8 mouse cellular contexts compared by ENCODE assay signal in the genomic region with DNA sequence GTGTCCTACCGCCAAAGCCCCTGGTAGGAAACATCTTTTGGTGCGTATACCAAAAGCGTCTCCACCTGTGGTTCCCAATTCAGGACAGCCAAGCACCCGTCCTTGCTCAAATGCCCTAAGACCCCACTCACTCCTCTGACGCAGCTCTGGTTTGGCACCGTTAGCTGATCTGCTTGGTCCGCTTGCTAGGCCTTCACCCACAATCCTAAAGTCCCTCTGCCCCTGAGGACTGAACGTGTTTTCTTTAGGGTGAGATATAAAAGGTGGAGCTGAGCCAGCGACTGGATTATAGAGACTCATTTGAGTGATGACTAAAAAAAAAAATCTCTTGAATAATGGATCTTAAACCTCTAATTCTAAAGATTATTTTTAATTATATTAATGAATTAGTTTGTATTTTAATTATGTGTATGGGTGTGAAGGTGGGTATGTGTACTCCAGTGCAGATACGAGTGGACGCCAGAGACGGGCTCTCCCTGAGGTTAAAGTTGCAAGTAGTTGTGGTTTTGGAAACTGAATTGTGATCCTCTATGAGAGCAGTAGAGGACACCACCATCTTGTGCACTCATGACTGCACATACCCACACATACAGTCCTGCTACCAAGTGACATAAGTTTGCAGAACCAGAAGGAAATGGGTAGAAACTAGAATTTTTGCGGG. TPM values are rescaled to one million over a fixed set of nuclear protein-coding genes. Genes with fewer than 3 reads are reported as not detected.
DNase-seq lines count a peak whose midpoint lies in the region; ATAC-seq and TF ChIP-seq lines count a peak whose summit lies in the region.

No protein-coding gene starts in this region.

- ATAC-seq in heart, embryonic 13.5 days (ENCODE audit: extremely low read depth, insufficient number of reproducible peaks, low FRiP score, low TSS enrichment), result no peak
- peak; percentile 5; the same call in 1 of the 2 replicates for ATAC-seq in forebrain, embryonic 12.5 days (ENCODE audit: low FRiP score)
- no peak for ATAC-seq in liver, embryonic 15.5 days (ENCODE audit: insufficient read depth)

- TF ChIP-seq EP300 in ES-Bruce4 (IDR thresholded peaks at IDR 0.05; ENCODE audit: insufficient read depth, low read depth, low read length), result no peak

- DNase-seq in heart, postnatal 10 days, result no peak
- DNase-seq in urinary bladder, adult 2 months (ENCODE audit: low spot score), result no peak
- DNase-seq in Muller cell, postnatal 12 days (ENCODE audit: inconsistent ontology term), result no peak
- no peak for DNase-seq in layer of hippocampus, adult 9-10 months (ENCODE audit: low spot score)

- peak overlapping the region; percentile 90 for H3K9ac ChIP-seq in heart, embryonic 13.5 days
- peak overlapping the region; percentile 45 for H3K9ac ChIP-seq in ES-Bruce4 (ENCODE audit: low read depth, poor library complexity, severe bottlenecking)
- H3K9ac ChIP-seq in forebrain, embryonic 12.5 days, result peak overlapping the region; percentile 83
- peak overlapping the region; percentile 93 for H3K9ac ChIP-seq in liver, embryonic 15.5 days

- H3K36me3 ChIP-seq in heart, embryonic 13.5 days, result peaks cover 8% of the 10 kb centered on the region; the same call in 1 of the 2 replicates
- H3K36me3 ChIP-seq in ES-Bruce4 (ENCODE audit: control insufficient read depth, insufficient read depth, low read length, poor library complexity, severe bottlenecking), result no peaks in the 10 kb centered on the region
- H3K36me3 ChIP-seq in forebrain, embryonic 12.5 days (replicated peaks), result peaks cover 10% of the 10 kb centered on the region
- no peaks in the 10 kb centered on the region for H3K36me3 ChIP-seq in liver, embryonic 15.5 days (replicated peaks)

- intact Hi-C loops in heart, postnatal 10 days (cut with DNase I), result no loop called here

- 22% methylated on average over 13 of the region's 13 CpGs for WGBS in heart, embryonic 13.5 days
- 25% methylated on average over 13 of the region's 13 CpGs for WGBS in forebrain, embryonic 12.5 days
- WGBS in liver, embryonic 15.5 days (ENCODE audit: insufficient replicate concordance), result 13% methylated on average over 13 of the region's 13 CpGs

- no peak for TF ChIP-seq POLR2A in ES-Bruce4 (IDR thresholded peaks at IDR 0.05; ENCODE audit: insufficient read depth, low read length)

- peak overlapping the region; percentile 86 for H3K4me2 ChIP-seq in heart, embryonic 13.5 days
- peak overlapping the region; percentile 85 for H3K4me2 ChIP-seq in forebrain, embryonic 12.5 days
- peak overlapping the region; percentile 85 for H3K4me2 ChIP-seq in liver, embryonic 15.5 days

- peaks cover 24% of the 10 kb centered on the region for H3K4me1 ChIP-seq in heart, embryonic 13.5 days
- H3K4me1 ChIP-seq in ES-Bruce4 (ENCODE audit: control insufficient read depth, insufficient read depth, low read length), result no peaks in the 10 kb centered on the region
- peaks cover 21% of the 10 kb centered on the region for H3K4me1 ChIP-seq in forebrain, embryonic 12.5 days
- peaks cover 24% of the 10 kb centered on the region for H3K4me1 ChIP-seq in liver, embryonic 15.5 days (replicated peaks)

- peak overlapping the region; percentile 82 for H3K4me3 ChIP-seq in heart, embryonic 13.5 days
- H3K4me3 ChIP-seq in ES-Bruce4 (ENCODE audit: low read depth, low read length), result peak overlapping the region; percentile 63
- peak overlapping the region; percentile 93 for H3K4me3 ChIP-seq in forebrain, embryonic 12.5 days (replicated peaks)
- H3K4me3 ChIP-seq in liver, embryonic 15.5 days (replicated peaks), result peak overlapping the region; percentile 91

- no peaks in the 10 kb centered on the region for H3K9me3 ChIP-seq in heart, embryonic 13.5 days
- H3K9me3 ChIP-seq in ES-Bruce4 (replicated peaks; ENCODE audit: control insufficient read depth, insufficient read depth, low read length, poor library complexity, severe bottlenecking), result no peaks in the 10 kb centered on the region
- H3K9me3 ChIP-seq in forebrain, embryonic 12.5 days, result no peaks in the 10 kb centered on the region
- no peaks in the 10 kb centered on the region for H3K9me3 ChIP-seq in liver, embryonic 15.5 days (replicated peaks)

- no peak for TF ChIP-seq CTCF in ES-Bruce4 (IDR thresholded peaks at IDR 0.05; ENCODE audit: low read depth, low read length)

- H3K27ac ChIP-seq in heart, embryonic 13.5 days (replicated peaks), result peak overlapping the region; percentile 75
- H3K27ac ChIP-seq in ES-Bruce4 (ENCODE audit: insufficient read depth, low read length), result no peak overlapping the region
- peak overlapping the region; percentile 85 for H3K27ac ChIP-seq in forebrain, embryonic 12.5 days
- peak overlapping the region; percentile 94 for H3K27ac ChIP-seq in liver, embryonic 15.5 days (replicated peaks)

- H3K27me3 ChIP-seq in heart, embryonic 13.5 days (replicated peaks), result no peaks in the 10 kb centered on the region
- H3K27me3 ChIP-seq in ES-Bruce4 (ENCODE audit: control insufficient read depth, insufficient read depth, low read length, poor library complexity, severe bottlenecking), result no peaks in the 10 kb centered on the region
- no peaks in the 10 kb centered on the region for H3K27me3 ChIP-seq in forebrain, embryonic 12.5 days
- H3K27me3 ChIP-seq in liver, embryonic 15.5 days, result no peaks in the 10 kb centered on the region

RNA-seq across cellular contexts. Expression of gene Anks3, which starts 0.9 kb away (rescaled TPM):
- polyA plus RNA-seq in heart, embryonic 13.5 days (2015; fragmentation: Nextera tagmentation; extraction: Ambion mirVana), result 31.8 and 32.3 TPM in 2 replicates
- total RNA-seq in heart, postnatal 10 days (2021), result 10 to 100 TPM; 19.7 to 20.8 TPM
- 22.4 and 28.4 TPM in 2 replicates for polyA plus RNA-seq in ES-Bruce4 (2011; ENCODE audit: insufficient read depth, insufficient read length, low read depth, missing spikeins)
- 53.3 and 58.4 TPM in 2 replicates for polyA plus RNA-seq in forebrain, embryonic 12.5 days (2016; fragmentation: Nextera tagmentation; extraction: Ambion mirVana)
- polyA plus RNA-seq in liver, embryonic 15.5 days (2015; fragmentation: Nextera tagmentation; extraction: Ambion mirVana), result 14.8 and 18.5 TPM in 2 replicates
- polyA plus RNA-seq in urinary bladder, adult 2 months (2012; rRNA removed), result 56.9 and 77.5 TPM in 2 replicates

RNA-seq across cellular contexts. Expression of gene Nudt16l1, which starts 26.3 kb away (rescaled TPM):
- 105 and 113 TPM in 2 replicates for polyA plus RNA-seq in heart, embryonic 13.5 days (2015; fragmentation: Nextera tagmentation; extraction: Ambion mirVana)
- total RNA-seq in heart, postnatal 10 days (2021), result 10 to 100 TPM; 40.5 to 43.9 TPM
- 37.8 and 41.0 TPM in 2 replicates for polyA plus RNA-seq in ES-Bruce4 (2011; ENCODE audit: insufficient read depth, insufficient read length, low read depth, missing spikeins)
- 124 and 125 TPM in 2 replicates for polyA plus RNA-seq in forebrain, embryonic 12.5 days (2016; fragmentation: Nextera tagmentation; extraction: Ambion mirVana)
- polyA plus RNA-seq in liver, embryonic 15.5 days (2015; fragmentation: Nextera tagmentation; extraction: Ambion mirVana), result 49.0 and 50.2 TPM in 2 replicates
- 59.9 and 64.6 TPM in 2 replicates for polyA plus RNA-seq in urinary bladder, adult 2 months (2012; rRNA removed)

RNA-seq across cellular contexts. Expression of gene Sept12, which starts 32.8 kb away (rescaled TPM):
- polyA plus RNA-seq in heart, embryonic 13.5 days (2015; fragmentation: Nextera tagmentation; extraction: Ambion mirVana), result not detected in 2 replicates
- total RNA-seq in heart, postnatal 10 days (2021), result not detected
- polyA plus RNA-seq in ES-Bruce4 (2011; ENCODE audit: insufficient read depth, insufficient read length, low read depth, missing spikeins), result not detected in 2 replicates
- polyA plus RNA-seq in forebrain, embryonic 12.5 days (2016; fragmentation: Nextera tagmentation; extraction: Ambion mirVana), result not detected in 2 replicates
- polyA plus RNA-seq in liver, embryonic 15.5 days (2015; fragmentation: Nextera tagmentation; extraction: Ambion mirVana), result not detected in 2 replicates
- 0.19 and 0.21 TPM in 2 replicates for polyA plus RNA-seq in urinary bladder, adult 2 months (2012; rRNA removed)

RNA-seq across cellular contexts. Expression of gene Smim22, which starts 42.2 kb away (rescaled TPM):
- polyA plus RNA-seq in heart, embryonic 13.5 days (2015; fragmentation: Nextera tagmentation; extraction: Ambion mirVana), result 3.8 and 4.4 TPM in 2 replicates
- total RNA-seq in heart, postnatal 10 days (2021), result not detected
- 7.7 and 10.1 TPM in 2 replicates for polyA plus RNA-seq in ES-Bruce4 (2011; ENCODE audit: insufficient read depth, insufficient read length, low read depth, missing spikeins)
- polyA plus RNA-seq in forebrain, embryonic 12.5 days (2016; fragmentation: Nextera tagmentation; extraction: Ambion mirVana), result 1.8 and 2.4 TPM in 2 replicates
- polyA plus RNA-seq in liver, embryonic 15.5 days (2015; fragmentation: Nextera tagmentation; extraction: Ambion mirVana), result 7.5 and 9.1 TPM in 2 replicates
- polyA plus RNA-seq in urinary bladder, adult 2 months (2012; rRNA removed), result 72.4 and 92.6 TPM in 2 replicates

RNA-seq across cellular contexts. Expression of gene Rogdi, which starts 48.5 kb away (rescaled TPM):
- 50.1 and 56.2 TPM in 2 replicates for polyA plus RNA-seq in heart, embryonic 13.5 days (2015; fragmentation: Nextera tagmentation; extraction: Ambion mirVana)
- 10 to 100 TPM; 21.7 to 25.7 TPM for total RNA-seq in heart, postnatal 10 days (2021)
- 40.8 and 44.5 TPM in 2 replicates for polyA plus RNA-seq in ES-Bruce4 (2011; ENCODE audit: insufficient read depth, insufficient read length, low read depth, missing spikeins)
- polyA plus RNA-seq in forebrain, embryonic 12.5 days (2016; fragmentation: Nextera tagmentation; extraction: Ambion mirVana), result 80.2 and 83.5 TPM in 2 replicates
- 65.2 and 78.7 TPM in 2 replicates for polyA plus RNA-seq in liver, embryonic 15.5 days (2015; fragmentation: Nextera tagmentation; extraction: Ambion mirVana)
- polyA plus RNA-seq in urinary bladder, adult 2 months (2012; rRNA removed), result 59.9 and 64.7 TPM in 2 replicates
